Mouse (Mus musculus): ENCODE measurements at regions not wholly inside any gene's neighbourhood (a gene's known extent, or its start where the extent isn't known, plus 50 kb on each side); places are given as distances from the start of the nearest gene placed in this dataset.
A peak's percentile ranks its signal among the peaks of the same experiment; 100 is the strongest.

DNA sequence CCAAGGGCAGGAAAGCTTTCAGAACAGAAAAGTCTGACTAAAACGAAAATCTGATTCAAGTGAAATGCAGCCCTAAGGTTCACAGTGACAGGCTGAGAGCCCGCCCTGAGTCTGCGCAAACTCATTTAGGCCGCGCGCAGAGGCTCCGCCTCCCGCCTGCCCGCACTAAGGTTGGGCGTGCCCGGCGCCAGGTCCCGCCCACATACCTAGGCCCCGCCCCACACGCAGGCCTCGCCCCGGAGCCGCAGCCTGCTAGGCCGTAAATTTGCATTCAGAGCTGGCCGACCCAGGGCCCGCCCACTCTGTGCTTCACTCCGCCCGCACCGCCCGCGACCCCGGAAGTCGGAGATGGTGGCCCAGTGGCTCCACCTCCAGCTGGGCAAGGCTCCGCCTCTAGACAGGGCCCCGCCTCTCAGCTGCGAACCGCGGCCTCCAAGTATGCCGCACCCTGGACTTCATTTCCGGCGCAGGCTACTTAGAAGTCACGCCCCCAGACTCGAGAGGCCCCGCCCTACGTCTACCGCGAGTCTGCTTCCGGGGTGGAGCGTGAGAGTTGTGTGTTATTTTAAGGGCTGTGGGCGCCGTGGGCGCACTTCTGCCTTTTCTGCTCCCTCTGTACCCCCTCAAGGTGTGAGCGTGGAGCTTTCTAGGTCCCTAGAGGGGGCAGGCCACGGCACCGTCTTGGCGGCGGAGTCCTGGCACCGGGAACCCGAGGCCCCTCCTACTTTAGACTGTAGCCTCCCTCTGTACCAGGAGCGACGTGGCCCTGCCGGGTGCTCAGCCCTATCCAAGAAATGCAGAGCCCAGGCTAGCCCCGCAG, 52.3 kb upstream of the Wnt7b start:
- peak; percentile 97 for DNase-seq (ENCODE audit: low read depth, low spot score)

GRCm38 (mm10) chr15:85635425-85635824, 53.2 kb upstream of the Wnt7b start:
- DNase-seq (ENCODE audit: low read depth, low spot score): no peak

DNA sequence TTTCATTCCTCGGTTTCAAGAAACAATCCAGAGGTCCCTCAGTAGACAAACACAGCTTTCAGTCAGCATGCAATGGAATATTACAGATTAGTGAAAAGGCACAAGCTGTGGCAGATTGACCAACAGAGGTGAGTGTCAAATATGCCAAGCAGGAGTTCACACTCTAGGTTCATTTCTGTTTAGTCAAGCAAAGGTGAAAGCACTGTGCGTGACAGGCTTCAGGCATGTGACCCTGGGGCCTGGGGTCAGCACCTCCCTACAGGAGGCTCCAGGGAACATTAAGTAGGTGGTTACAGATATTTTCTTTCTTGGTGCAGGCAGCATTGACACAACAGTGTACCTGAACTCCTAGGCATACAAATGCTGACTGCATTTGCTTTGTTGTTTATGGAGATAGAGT, 57.3 kb upstream of the Wnt7b start:
- DNase-seq (ENCODE audit: low read depth, low spot score): no peak

DNA sequence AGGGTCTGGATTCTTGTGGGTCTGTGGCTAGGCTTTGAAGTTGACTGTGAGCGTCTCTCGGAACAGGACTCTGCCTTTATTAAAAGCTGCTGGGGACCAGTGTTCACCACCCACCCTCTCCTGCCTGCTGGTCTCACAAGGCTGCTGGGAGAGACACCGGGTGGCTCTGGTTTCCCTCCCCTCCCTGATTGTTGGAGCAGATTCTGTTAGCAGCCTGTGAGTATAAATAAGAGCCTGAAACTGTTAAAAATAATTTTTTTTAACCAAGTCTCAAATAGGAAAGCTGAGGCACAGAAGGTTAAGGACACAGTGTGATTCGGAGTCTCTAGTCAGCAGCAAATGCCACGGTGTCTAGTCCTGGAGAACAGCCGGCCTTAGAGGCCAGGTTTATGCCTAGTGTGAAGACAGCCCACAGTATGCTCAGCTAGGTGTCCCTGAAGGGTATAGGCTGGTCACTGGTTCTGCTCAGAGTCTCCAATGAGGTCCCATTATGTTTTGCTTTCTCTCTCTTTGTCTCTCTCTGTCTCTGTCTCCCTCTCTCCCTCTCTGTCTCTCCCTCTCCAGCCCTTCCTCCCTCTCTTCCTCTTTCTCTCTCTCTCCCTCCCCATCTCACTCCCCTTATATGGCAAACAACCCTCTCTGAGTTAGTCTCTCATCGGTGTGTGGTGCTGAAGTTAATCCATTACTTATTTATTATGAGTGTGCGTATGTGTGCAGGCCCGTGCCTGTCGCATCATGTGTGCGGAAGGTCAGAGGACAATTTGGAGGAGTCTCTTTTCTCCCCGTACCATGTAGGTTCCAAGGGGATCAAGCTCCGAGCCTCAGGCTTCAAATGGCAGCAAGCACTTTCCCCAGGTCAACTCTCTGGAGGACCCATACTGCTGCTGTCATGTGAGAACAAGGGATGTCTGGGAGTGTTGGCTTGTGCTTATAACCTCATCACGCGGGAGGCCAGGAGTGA, 59.1 kb upstream of the Wnt7b start:
- DNase-seq (ENCODE audit: low read depth, low spot score): no peak

- no peak for DNase-seq (ENCODE audit: low read depth, low spot score)
Measured at GRCm38 (mm10) chr15:85645396-85645795, 63.1 kb upstream of the Wnt7b start.

DNA sequence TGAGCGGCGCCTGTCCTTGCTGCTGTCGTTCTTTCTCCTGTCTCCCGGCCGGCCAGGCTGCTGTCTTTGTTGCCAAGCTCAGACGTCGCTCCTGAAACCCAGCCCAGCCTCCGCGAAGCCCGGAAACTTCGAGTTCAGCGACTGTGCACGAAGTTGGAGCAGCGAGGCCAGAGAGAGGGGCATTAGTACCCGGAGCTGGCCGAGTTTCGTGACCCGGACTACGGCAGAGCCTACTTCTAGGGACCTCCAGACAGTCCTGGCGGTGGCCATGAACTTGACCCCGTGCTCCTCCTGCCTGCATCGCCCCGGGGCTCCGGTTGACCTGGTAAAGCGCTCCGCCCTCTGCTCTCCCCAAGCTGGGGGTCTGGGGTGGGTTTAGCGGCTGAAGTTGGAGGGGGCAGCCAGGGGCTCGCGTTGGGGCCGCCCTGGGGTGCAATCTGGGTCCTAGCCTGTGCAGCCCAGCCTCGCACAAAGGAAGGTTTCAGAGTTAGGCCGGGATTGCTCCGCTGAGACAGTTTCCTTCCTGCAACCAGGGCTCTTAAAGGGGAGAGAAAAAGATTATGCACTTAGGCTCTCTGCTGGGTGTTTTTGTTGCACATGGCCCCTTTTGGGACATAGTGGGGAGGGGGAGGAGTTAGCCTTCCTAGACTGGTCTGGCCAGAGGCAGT, 63.8 kb upstream of the Wnt7b start:
- DNase-seq (ENCODE audit: low read depth, low spot score): no peak

- DNase-seq (ENCODE audit: low read depth, low spot score): no peak
Measured at GRCm38 (mm10) chr15:85646639-85647277, 64.5 kb upstream of the Wnt7b start.

- no peak for DNase-seq (ENCODE audit: low read depth, low spot score)
Measured at GRCm38 (mm10) chr15:85647593-85647992, 65.3 kb upstream of the Wnt7b start.

GRCm38 (mm10) chr15:85650241-85650640, 68.0 kb upstream of the Wnt7b start:
- no peak for DNase-seq (ENCODE audit: low read depth, low spot score)

DNA sequence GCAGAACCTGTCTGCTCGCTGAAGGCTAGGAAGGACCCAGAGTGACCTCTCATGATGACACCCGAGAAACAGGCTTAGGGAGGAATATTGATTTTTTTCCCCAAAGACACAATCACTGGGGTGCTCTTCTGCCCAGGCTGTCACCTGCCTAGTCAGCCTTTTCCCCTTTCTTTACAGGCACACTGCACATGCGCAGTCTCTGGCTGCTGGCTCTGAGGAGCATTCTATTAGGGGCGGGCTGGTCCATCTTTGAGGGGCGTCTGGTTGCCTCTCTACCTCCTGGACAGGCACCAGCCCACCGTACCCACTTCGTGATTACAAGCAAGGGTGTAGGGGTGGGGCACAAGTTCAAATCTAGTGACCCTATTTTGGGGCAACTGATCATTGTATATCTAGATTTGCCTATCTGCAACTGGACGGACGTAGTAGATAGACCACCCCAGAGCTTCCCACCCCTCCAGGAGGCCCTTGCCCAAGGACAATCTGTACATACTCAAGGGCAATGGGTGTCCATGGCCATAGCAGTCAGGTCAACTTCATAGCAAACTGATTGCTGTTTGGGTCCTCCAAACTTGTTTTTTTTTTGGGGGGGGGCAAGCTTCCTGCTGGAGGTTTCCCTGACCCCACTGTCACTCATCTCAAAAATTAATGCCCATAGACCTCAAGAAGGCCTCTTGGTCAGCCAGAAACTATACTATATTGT, 69.6 kb upstream of the Wnt7b start:
- no peak for DNase-seq (ENCODE audit: low read depth, low spot score)

DNA sequence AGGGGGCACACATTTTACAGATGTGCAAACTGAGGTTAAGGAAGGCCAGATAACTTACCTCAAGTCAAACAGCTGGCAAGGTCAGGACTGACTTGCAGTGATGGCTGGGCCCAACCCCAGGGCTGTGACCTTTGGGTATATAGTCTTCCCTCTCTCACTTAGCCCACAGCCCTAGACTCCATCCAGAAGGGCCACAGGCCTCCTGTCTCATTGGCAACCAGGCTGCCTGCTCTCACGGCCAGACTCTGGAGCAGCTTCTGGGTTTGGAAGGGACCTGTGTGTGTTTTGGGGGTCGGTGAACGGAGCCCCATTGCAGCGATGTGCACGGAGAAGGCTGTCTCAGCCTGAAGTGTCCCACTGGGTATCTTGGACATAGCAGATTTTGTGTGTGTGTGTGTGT, 70.2 kb upstream of the Wnt7b start:
- DNase-seq (ENCODE audit: low read depth, low spot score): no peak

DNA sequence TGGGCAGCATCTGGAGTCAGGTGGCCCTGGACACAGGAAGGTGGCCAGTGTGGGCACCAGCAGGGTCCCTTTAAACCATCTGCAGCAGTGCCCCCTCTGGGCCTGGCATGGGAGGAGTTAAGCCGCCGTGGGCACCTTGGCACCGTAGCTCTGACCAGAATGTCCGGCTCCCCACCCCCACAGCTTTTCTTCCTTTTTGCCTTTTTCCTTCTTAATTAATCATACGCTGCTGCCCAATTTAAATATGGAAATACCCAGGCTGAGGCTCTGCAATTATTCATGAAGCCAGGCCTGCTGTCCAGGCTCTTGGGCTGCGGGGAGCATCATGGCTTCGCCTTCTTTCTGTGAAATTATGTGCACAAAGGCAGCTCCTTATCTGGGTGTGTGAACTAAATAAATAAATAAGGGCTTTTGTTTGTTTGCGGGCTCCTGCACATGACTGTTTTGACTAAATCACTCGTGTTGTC, 70.6 kb upstream of the Wnt7b start:
- DNase-seq (ENCODE audit: low read depth, low spot score): no peak

DNA sequence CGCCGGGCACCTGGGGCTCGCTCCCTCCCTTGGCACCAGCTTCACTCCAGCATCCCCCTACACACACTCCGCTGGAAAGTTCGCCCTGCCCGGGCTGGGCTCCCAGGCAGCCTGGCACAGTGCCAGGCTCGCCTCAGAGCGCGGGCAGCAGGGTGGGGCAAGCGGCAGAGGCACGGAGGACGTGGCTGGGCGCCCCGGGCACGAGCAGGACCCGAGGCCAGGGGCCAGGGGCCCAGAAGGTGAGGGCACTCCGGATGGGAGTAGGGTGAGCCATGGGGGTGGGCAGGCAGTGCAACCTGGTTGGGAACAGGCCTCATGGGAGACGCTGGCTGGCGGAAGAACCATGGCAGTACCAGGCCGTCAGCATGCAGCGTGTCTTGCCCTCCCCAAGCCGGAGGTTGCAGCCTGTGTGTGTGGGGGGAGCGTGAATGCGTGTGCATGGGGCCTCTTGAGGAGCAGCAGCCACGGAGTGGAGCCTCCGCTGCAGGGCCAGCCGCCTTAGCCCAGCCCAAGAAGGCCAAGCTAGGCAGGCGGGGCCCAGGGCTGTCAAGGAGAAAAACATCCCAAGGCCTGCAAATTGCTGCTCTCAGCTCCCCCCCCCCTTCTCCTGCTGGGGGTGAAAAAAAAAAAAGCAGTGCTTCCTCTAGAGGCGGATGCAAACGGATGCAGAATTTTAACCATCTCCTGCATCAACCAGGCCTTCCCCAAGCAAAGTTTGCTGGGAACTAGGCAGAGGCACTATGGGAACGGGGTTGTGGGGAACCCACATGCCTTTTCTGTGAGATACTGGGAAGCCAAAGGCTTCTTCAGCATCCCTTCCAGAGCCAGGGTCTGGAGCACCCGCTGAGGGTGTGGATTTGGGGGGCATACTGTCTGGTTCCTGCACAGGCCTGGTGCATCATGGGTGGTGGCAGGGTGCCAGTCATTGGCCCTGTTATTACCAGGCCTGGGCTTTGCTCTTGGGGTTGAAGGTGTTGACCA, 71.4 kb upstream of the Wnt7b start:
- no peak for DNase-seq (ENCODE audit: low read depth, low spot score)

DNA sequence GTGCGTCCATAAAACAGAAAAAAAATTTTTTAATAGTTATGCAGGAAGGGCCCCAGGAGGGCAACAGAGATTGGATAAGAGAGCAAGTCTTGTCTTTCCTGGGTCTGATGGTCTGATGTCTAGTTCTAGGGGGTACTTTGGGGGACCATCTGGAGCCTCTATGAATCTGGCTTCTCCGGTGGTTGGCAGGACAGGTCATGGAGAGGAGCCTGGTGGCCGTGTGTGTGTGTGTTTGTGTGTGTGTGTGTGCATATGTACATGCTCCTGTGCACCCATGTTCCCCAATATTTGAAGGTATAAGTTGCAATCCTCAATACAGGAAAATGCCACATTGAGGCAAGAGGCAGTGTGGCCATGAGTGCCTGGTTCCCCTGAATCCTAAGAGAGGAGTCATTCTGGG, 72.5 kb upstream of the Wnt7b start:
- no peak for DNase-seq (ENCODE audit: low read depth, low spot score)

GRCm38 (mm10) chr15:85655751-85656167, 73.5 kb upstream of the Wnt7b start:
- DNase-seq (ENCODE audit: low read depth, low spot score): no peak

DNA sequence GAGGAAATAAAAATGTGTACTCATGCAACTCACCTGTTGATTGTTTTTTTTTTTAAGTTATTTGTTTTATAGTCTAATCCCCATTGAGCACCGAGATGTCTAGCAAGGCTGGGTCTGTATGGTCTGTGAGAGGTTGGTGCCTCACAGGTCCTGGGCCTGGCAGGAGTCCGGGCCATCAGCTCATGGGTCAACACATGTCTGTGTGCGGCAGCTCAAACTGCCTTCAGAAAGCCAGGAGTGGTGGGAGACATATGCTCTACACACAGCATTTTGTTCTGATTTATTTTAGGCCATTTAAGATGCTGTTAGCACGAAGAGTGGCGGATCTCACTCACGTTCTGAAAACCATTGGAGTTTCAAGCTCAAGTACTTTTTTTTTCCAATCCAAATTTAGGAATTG, 74.6 kb upstream of the Wnt7b start:
- no peak for DNase-seq (ENCODE audit: low read depth, low spot score)

- DNase-seq (ENCODE audit: low read depth, low spot score): no peak
Measured at GRCm38 (mm10) chr15:85657441-85657989, 75.2 kb upstream of the Wnt7b start.

DNA sequence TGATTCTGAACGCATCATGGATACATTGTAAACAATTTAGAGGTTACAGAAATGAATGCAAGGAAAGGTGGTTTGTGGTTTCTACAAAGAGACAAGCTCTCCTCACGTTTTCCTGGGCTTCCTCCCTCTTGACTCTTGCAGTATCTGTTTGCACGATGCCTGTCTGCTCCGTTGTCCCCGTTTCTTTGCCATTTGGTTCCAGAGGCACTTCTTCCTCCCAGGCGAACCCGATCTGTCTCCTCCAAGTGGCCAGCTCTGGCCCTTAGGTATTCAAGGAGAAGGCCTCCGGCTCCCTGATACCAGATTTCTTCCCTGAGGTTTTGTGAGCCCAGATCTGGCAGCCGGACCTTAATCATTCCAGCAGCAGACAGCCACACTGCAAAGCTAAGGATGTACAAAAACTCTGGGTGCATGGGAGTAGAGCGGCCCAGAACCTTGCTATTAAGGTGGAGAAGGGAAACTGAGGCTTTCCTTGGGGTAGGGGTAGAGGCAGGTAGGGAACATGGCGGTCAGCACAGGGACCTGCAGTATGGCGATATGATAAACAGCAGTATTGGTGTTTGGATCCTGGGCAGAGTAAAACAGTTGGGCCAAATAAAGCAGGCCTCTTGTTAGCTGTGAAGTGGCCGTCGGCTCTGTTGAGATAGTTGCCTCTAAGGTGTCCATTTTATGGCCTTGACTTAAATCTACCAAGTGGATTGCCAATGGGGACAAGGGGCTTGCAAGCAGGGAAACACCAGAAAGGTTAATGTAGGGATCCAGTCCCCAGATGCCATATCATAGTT, 76.0 kb upstream of the Wnt7b start:
- no peak for DNase-seq (ENCODE audit: low read depth, low spot score)

Measured in embryo, embryonic 11.5 days (tissue).